Mouse (Mus musculus) kidney, postnatal 10 days (tissue): Measurements from ENCODE around the gene Dcaf7.

Source experiments
- DNase-seq: peaks from one replicate; pipeline ENCODE4 v3.0.0; 2021; ENCODE audit warnings: mixed read lengths

Gene Dcaf7

DNA sequence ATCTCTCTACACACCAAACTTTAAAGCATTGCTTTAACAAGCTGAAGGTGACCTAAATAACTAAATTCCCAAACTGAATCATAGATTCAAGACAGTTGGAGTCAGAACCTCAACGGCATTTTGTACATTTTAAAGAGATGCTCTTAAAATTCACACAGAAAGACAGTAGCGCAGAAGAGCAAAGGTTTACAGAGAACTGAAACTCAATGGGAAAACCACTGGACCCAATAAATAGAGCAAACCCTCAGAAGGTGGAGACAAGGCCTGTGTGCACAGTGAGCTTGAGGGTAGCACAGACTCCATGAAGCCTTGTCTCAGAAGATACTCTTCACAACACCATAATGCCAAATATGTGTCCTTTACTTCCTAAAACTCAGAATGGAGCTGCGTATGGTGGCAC lies 9.1 kb downstream of the Dcaf7 start:
- DNase-seq, result no peak

DNA sequence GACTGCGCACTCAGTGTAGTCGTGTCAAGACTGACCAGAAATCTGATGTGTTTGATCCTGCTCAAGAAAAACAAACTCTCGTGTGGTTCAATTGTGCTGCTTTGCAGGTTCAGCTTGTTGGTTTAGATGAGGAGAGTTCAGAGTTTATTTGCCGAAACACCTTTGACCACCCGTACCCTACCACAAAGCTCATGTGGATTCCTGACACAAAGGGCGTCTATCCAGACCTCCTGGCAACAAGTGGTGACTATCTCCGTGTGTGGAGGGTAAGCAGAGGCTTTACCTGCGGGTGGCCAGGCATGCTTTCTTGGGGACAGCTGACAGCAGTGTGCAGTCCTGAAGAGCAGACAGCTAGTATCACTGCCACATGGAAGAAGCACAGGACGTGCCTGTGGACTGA lies 9.9 kb downstream of the Dcaf7 start:
- no peak for DNase-seq

DNA sequence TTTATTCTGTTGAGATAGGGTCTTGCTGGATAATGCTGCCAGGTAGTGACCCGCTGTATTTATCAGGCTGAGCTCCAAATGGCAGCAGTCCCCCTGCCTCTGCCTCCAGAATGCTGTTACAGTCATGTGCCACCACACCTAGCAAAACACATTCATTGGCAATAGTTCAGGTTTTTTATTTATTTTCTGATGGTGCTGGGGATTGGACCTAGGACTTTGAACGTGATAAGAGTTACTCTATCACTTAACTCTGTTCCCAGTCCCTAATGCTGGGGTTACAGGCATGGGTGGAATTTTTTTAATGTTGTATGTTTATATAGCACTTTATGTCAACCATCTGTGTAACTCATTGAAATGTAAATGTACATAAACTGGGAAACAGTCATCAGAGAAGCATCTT lies 17.2 kb downstream of the Dcaf7 start:
- DNase-seq, result no peak

DNA sequence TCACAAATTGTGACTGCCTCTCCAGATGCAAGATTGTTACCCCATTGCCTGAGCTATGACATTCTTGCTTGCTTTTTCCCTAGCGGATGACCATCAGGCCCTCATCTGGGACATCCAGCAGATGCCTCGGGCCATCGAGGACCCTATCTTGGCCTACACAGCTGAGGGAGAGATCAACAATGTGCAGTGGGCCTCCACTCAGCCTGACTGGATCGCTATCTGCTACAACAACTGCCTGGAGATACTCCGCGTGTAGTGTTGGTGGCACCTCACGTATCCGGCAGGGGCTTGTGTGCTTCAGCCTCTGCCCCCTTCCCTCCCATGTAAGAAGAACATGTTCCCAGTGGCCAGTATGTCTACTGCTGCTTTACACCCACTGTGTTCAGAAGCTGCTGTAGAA lies 17.9 kb downstream of the Dcaf7 start:
- DNase-seq, result no peak

DNA sequence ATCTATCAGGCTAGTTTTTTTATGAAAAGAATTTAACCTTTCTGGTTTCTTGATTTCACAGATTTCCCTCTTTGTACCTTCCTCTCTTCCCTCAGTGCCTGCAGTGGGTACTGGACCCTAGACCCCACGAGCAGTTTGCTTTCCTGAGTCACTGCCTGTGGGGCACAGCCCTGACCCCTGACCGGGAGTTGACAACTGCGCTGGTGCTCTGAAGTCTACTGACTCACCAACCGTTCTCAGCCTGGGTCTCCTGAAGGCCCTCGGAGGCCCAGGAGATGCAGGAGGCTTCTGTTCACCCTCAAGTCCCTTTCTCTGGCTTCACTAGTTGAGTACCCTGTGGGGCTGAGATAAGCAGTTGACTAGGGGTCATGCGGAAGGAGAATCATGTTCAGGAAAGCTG lies 18.7 kb downstream of the Dcaf7 start:
- no peak for DNase-seq

DNA sequence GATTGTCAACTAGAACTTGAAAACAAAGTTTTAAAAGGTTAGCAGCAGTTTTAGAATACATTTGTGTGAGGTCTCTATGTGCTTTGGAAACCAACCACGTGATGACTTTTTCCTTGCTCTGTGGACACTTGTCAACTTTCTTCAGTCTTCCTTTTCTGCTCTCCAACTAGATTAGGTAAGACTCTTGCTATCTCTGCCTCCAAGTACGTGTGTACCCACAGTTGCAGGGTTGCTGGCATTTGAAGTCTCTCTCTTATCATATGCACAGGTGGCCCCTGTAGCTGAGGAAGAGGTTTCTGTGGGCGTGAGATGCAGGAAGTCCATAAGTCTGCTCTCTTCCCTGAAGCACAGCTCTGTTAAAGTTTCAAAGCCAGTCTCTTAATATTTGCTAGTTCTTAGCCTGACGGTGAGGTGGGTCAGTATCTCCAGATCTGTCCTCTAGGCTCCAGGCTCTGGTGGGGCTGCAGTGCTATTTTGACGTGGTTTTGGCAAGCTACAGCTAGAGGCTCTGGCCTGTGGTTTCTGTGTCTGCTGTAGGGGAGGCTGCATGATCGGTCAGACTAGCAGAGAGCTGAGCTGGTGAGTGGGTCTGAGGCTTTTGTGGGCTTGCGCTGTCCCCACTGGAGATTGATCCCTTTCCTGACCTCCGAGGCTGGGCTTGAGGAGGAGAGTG lies 20.3 kb downstream of the Dcaf7 start:
- no peak for DNase-seq

DNA sequence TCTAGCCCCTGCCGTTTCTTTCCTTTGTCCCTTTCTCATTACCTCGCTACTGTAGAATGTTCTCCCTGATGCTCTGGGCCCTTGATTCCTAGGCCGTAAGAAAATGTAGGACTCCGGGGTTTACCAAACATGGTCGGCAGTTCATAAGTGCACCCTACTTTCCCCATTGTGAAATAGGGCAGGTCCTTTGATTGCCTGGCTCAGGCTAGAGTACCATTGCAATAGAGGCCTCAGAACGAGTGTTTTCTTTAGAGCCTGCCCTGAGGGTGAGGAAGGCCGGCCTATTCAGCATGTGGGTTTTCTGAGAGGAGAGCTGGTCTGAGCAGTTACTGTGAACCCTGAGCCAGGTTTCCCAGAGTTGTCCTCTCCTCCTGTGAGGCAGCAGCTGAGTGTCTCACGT lies 21.3 kb downstream of the Dcaf7 start:
- DNase-seq, result no peak

DNA sequence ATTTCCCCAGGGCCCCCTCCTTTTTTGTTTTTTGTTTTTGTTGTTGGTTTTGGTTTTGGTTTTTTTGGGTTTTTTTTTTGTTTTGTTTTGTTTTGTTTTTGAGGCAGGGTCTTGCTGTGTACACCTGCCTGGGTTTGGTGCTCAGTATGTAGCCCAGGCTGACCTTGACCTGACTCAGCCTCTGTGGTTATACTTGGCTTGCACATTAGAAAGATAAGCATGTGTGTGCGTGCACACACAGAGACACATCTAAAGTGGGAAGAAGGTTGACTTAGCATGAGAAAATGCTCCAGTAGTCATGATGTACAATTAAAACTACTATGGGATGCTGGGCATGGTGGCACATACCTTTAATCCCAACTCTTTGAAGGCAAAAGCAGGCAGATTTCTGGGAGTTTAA lies 23.9 kb downstream of the Dcaf7 start:
- no peak for DNase-seq

DNA sequence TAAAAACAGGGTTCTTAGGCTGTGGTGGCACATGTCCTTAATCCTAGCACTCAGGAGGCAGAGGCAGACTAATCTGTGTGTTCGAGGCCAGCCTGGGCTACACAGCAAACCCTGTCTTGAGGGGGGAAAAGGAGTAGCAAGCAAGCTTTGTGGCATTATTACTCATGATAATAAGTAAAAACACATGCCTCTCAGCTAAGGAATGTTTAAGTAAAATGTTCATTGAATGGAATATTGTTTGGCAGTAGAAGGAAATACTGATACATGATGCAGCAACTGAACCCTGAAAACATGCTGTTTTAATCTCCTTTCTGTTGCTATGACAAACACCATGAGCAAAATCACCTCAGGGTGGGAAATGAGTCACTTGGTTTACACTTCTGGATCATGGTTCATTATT lies 24.6 kb downstream of the Dcaf7 start:
- DNase-seq, result no peak

DNA sequence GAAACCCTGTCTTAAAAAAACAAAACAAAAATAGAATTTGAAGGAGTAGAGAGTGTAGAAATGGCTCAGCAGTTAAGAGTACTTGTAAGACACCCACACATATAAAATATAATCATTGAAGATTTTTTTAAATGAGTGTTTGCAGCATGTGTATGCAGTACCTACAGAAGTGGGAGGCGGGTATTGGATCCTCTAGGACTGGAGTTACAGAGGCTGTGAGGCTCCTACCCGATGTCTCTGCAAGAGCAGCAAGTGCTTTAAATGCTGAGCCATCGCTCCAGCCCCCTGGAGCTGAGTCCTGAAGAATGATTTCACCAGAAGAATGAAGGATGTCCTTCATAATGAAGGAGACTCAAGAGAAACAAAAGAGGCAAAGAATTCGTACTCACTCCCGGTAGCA lies 27.1 kb downstream of the Dcaf7 start:
- no peak for DNase-seq

DNA sequence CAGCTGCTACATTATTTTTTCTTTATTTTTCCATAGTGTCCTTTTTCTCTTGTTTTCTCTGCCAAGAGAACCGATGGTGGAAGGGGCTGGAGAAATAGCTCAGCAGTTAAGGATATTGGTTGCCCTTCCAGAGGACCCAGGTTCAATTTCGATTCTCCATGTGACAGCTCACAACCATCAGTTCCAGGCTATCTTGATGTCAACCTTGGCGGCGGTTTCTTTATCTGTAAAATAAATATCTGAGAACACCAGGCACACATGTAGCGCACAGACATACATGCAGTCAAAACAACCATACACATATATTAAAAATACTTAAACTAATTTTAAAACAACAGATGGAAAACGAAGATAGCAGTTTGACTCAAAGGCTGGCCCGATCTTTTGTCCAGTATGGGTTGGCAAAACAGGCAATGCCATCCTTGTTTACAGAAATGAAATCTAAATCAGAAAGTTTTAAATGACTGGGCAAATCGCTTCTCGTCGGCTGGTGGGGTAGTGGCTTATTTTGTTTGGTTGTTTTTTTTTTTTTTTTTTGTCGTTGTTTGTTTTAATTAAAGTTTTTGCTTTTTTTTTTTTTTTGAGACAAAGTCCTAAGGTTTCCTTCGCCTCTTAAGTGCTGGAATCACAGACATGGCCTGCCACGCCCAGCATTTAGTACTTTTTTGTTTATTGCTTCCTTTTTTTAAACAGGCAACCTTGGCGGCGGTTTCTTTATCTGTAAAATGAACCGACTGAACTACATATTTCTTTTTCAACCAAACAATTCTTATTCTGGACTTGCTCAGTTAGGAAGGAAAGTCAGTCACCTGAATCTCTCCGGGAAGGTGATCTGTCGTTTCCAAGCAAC lies 28.6 kb downstream of the Dcaf7 start:
- DNase-seq, result no peak

DNA sequence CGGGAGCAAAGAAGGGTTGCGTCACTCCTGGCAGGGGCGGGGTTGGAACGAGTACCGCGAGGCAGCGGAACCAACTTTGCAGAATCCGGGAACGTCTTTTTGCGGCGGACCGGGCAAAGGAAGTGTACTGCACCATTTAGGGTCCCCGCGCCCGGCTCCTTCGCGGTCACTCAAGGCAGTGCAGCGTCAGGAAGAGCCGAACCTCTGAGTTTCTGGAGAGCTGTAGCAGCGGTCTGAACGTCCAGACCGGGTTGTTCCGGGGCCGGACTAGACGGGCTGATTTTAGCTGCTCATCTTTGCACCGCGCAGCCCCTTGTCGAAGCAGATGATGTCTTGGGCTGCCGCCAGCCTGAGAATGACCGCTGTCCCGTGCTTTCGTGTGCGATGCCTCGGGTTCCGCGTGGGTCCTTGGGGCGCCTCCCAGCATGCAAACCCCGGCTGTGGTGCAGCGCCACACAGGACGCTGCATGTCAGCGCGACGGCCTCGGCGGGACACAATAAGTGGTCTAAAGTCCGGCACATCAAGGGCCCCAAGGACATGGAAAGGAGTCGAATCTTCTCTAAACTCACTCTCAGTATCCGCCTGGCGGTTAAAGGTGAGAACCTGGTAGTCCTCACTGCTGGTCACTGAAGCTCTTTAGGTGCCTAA lies 29.4 kb downstream of the Dcaf7 start, which contains the start of gene Taco1:
Taco1 (plus strand) TSS at position 139 of the 649 bp plus-strand sequence.
- DNase-seq, result peak; percentile 98

DNA sequence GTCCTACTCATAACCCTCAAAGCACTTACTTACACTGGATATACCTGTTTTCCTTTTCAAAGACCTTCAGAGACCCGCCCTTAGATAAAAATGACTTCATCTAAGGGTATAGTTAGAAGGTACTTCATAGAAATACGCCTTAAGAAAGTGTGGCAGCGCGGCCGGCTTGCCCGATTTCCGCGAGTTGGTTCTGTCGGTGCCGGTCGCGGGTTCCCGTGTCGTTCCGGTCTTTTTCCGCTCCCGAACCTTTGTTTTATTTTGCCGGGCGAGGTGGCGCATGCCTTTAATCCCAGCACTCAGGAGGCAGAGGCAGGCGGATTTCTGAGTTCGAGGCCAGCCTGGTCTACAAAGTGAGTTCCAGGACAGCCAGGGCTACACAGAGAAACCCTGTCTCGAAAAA lies 29.9 kb downstream of the Dcaf7 start:
- DNase-seq, result peak; percentile 73

DNA sequence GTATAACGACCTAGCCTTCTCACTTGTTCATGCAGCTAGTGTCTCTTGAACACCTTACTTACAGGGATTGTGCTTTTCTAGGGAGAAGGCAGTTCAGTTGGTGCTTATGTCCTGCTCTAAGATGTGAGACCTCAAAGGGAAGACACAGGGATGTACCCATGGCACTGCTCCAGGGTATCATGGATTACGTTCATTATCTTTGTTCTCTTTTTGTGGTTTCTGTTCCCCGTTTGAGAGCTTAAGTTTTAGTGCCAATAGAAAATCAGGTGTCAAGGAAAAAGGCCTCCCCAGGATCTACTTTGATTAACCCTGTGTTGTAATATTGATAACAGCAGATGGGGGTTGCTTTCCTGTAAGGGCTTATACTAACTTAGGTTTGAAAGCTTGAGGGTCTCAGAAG lies 37.1 kb downstream of the Dcaf7 start:
- DNase-seq, result no peak

DNA sequence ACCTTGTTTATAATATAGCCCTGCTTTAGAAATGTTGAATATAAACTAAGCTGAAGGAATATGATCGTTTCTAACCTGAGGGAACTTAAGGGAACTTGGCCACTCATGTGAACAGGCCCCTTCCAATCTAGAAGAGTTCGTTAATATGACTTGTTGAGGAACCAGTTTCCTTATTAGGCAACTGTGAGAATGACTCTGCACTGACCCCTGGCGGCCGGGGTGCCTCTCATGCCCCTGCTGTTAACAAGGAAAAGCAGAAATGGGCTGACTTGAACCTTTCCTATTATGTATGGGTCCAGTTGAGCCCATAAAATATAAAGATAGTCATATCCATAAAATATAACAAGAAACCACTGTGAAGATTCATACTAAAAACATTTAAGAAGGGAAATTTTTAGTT lies 39.6 kb downstream of the Dcaf7 start:
- DNase-seq, result peak; percentile 85

DNA sequence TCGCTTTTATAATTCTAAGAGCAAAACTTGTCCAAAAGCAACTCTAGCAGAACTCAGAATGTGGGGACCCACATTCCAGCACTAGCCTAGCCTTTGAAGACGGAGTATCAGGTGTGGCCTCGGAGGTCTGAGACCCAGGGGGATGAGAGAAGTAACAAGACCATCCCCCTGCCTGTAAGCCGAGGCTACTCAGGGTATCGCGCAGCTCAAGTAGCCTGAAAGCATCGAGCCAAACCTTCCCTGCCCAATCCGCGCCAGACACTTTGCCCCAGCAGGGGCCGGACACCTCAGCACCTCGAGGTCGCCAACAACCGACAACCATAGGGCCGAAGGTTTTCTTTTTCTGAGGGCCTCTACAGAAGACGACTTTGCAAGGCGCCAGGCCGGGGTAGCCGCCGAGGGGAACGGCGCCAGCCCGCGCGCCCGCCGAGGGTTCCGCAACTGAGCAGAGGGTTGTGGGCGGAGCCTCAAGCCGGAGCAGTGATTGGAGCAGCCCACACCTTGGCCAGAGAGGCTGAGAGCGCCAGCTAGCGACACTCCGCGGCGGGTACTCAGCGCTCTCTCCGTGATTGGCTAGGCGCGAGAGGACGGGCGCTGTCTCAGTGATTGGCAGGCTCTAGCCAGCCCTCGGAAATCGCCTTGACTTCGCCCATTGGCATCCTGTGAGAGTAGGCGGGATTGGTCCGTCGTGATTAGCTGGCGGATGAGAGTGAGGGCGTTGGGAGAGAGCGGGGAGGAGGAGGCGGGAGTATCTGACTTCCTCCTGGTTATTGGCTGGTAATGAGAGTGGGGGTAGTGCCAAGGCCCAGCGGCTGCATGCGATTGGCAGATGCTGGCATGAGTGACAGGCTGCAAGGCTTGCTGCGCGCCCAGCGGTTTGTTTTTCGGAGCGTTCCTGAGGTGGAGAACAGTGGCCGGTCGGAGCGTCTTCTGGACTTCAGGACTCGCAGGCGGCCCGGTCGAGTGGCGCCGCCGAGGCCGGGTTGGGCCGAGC lies 47.3 kb downstream of the Dcaf7 start, which contains the start of gene Map3k3:
Map3k3 (plus strand) TSS at position 906 of the 994 bp plus-strand sequence.
- DNase-seq, result peak; percentile 99

DNA sequence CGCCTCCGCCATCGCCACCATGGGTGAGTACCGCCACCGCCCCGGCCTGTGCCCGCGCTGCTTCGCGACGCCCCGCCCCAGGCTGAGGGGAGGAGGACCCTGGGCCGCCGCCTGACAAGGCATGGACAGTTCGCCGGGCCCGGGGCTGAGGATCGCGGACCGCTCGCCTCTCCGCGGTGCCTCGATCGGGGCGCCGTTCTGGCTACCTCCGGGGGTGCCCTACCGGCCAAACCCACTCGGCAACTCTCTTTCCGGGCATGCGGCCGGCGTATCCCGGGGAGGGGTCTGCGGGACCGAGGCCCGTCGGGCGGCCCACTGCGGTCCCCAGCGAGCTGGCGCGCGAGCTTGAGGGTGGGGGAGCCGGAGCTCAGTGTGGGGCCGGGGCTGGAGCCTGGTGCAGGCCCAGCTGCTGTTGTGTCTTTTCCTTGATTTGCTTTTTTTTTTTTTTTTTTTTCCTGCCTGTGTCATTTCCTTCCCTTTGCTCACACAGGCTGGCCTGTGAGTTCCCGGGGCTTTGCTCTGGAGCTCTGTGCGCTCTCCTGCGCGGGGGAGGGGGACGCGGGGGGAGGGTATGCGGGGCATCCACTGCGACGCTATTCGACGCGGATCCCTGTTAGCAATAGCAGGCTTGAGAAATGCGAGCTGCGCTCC lies 48.4 kb downstream of the Dcaf7 start:
- peak; percentile 88 for DNase-seq

DNA sequence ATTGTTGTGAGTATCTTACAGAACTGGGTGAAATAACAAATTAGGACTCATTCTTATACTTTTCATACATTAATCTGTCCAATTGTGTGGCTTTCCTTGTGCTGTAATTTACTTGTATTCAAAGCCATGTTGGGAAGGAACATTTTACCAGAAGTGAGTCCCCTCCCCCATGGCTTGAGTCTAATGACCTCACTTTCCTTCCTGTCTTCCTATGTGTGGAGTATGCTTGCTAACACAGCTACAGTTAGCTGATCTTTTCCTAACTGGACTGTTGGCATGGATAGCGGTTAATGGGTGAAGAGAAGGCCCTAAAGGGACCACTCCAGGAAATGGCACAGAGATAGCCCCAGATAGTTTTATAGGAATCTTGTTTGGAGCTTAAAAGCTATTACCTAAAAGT lies 61.6 kb downstream of the Dcaf7 start:
- peak; percentile 46 for DNase-seq

DNA sequence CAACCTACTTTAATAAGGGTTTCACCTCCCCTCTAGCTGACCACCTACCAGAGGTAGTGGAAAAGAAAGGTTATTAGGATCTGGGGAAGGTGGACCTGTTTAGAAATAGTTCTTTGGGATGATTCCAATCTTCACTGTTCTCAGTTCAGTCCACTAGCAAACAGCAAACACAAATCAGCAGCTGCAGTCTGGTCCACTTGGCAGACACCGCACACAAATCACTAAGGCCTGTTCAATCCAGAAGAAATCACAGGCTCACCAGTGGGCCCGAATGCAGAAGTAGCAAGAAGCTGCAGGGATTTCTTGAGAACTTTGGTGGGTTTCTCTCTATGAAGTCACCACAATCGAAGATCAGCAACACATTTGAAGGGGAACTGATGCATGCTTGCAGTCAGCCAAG lies 66.2 kb downstream of the Dcaf7 start:
- peak; percentile 14 for DNase-seq

DNA sequence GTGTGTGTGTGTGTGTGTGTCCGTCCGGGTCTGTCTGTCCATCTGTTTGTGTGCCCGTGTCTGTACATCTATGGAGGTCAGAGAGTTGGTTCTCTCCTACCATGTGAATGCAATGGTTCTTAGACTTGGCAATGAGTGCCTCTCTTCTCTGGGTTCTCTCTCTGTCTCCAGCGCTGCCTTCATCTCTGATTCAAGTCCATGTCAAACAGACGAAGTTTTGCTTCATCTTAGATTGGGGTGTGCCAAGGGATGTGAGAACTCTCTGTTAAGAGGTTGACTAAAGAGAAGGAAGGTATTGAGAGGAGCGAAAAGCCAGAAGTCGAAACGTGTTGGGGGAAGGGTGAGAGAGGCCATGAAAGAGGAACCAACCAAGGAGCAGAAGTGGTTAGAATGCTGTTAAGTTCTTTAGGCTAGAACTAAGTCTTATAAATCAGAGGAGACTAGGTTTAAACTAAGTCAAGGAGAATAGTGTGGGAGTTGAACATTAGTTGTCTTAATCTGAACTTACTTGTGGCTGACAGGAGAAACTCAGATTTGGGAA lies 69.4 kb downstream of the Dcaf7 start:
- no peak for DNase-seq
